Mouse (Mus musculus): ENCODE results near the gene Tesmin. TPM values are rescaled to one million over a fixed set of nuclear protein-coding genes. Genes with fewer than 3 reads are reported as not detected.

Gene Tesmin
- polyA plus RNA-seq, 1 experiment from 2014 or later, result 0.39 TPM

- 63% methylated on average over 7 of the region's 7 CpGs for WGBS
- no peaks in the 10 kb centered on the region for H3K4me1 ChIP-seq (replicated peaks)
Measured at GRCm38 (mm10) chr19:3401943-3402342, 13.3 kb downstream of the Tesmin start.

GRCm38 (mm10) chr19:3402390-3402789 lies 13.7 kb downstream of the Tesmin start:
- Histone ChIP-seq H3K27ac (no peak overlapping the region), H3K36me3 (no peaks in the 10 kb centered on the region), H3K4me3 (no peak overlapping the region), H3K4me1 (replicated peaks) (no peaks in the 10 kb centered on the region), H3K9me3 (0 out of 2 replicates have a peak, but pooled peaks cover 4% of the 10 kb centered on the region), H3K27me3 (ENCODE audit: insufficient read depth, poor library complexity, severe bottlenecking) (peaks cover 11% of the 10 kb centered on the region; the same call in 1 of the 2 replicates)
- no peak for DNase-seq (ENCODE audit: low spot score)
- 80% methylated on average over 6 of the region's 6 CpGs for WGBS

More at GRCm38 (mm10) chr19:3401943-3402342, 13.3 kb downstream of the Tesmin start:
- Histone ChIP-seq H3K9me3 (0 out of 2 replicates have a peak, but pooled peaks cover 4% of the 10 kb centered on the region), H3K4me3 (no peak overlapping the region), H3K27ac (no peak overlapping the region), H3K27me3 (ENCODE audit: insufficient read depth, poor library complexity, severe bottlenecking) (peaks cover 15% of the 10 kb centered on the region; the same call in 1 of the 2 replicates), H3K36me3 (no peaks in the 10 kb centered on the region)
- no peak for DNase-seq (ENCODE audit: low spot score)

GRCm38 (mm10) chr19:3404030-3404429 lies 15.4 kb downstream of the Tesmin start:
- 0 out of 2 replicates have a peak, but pooled peaks cover 4% of the 10 kb centered on the region for H3K9me3 ChIP-seq
- no peaks in the 10 kb centered on the region for H3K36me3 ChIP-seq
- H3K4me3 ChIP-seq, result no peak overlapping the region
- no peak for DNase-seq (ENCODE audit: low spot score)
- no peak overlapping the region for H3K27ac ChIP-seq
- no peaks in the 10 kb centered on the region; the same call in 1 of the 2 replicates for H3K4me1 ChIP-seq (replicated peaks)
- WGBS, result 85% methylated on average over 7 of the region's 7 CpGs
- peaks cover 11% of the 10 kb centered on the region; the same call in 1 of the 2 replicates for H3K27me3 ChIP-seq (ENCODE audit: insufficient read depth, poor library complexity, severe bottlenecking)

GRCm38 (mm10) chr19:3405531-3406281 lies 17.0 kb downstream of the Tesmin start:
- no peak for DNase-seq (ENCODE audit: low spot score)
- peaks cover 8% of the 10 kb centered on the region; the same call in 1 of the 2 replicates for H3K27me3 ChIP-seq (ENCODE audit: insufficient read depth, poor library complexity, severe bottlenecking)
- H3K27ac ChIP-seq, result no peak overlapping the region
- 0 out of 2 replicates have a peak, but pooled peaks cover 4% of the 10 kb centered on the region for H3K9me3 ChIP-seq
- no peaks in the 10 kb centered on the region; the same call in 1 of the 2 replicates for H3K4me1 ChIP-seq (replicated peaks)
- 66% methylated on average over 1 of the region's 1 CpGs for WGBS
- H3K36me3 ChIP-seq, result no peaks in the 10 kb centered on the region
- H3K4me3 ChIP-seq, result no peak overlapping the region

GRCm38 (mm10) chr19:3414268-3414733 lies 25.6 kb downstream of the Tesmin start, which contains the start of gene Gal:
TSS of gene Gal (minus strand) at chr19:3414544.
- Histone ChIP-seq H3K27ac (peak within 1 kb of the TSS; percentile 18; the same call in 1 of the 2 replicates), H3K4me3 (peak within 1 kb of the TSS; percentile 48), H3K4me1 (replicated peaks) (peaks cover 27% of the 10 kb centered on the region), H3K9me3 (0 out of 2 replicates have a peak, but pooled peaks cover 5% of the 10 kb centered on the region), H3K27me3 (ENCODE audit: insufficient read depth, poor library complexity, severe bottlenecking) (peaks cover 44% of the 10 kb centered on the region), H3K36me3 (no peaks in the 10 kb centered on the region)
- WGBS, result 5% methylated on average over 37 of the region's 37 CpGs
- no peak for DNase-seq (ENCODE audit: low spot score)

- peaks cover 17% of the 10 kb centered on the region for H3K4me1 ChIP-seq (replicated peaks)
- no peak overlapping the region for H3K27ac ChIP-seq
- peaks cover 21% of the 10 kb centered on the region for H3K27me3 ChIP-seq (ENCODE audit: insufficient read depth, poor library complexity, severe bottlenecking)
- H3K9me3 ChIP-seq, result 0 out of 2 replicates have a peak, but pooled peaks cover 5% of the 10 kb centered on the region
- H3K4me3 ChIP-seq, result no peak overlapping the region
- no peaks in the 10 kb centered on the region for H3K36me3 ChIP-seq
- 68% methylated on average over 5 of the region's 5 CpGs for whole genome bisulfite sequencing
- DNase-seq (ENCODE audit: low spot score), result no peak
Measured at GRCm38 (mm10) chr19:3419251-3419650, 30.6 kb downstream of the Tesmin start.

- 0 out of 2 replicates have a peak, but pooled peaks cover 5% of the 10 kb centered on the region for H3K9me3 ChIP-seq
- H3K27me3 ChIP-seq (ENCODE audit: insufficient read depth, poor library complexity, severe bottlenecking), result no peaks in the 10 kb centered on the region
- DNase-seq (ENCODE audit: low spot score), result peak; percentile 52
- H3K4me3 ChIP-seq, result no peak overlapping the region
- H3K4me1 ChIP-seq (replicated peaks), result 0 out of 2 replicates have a peak, but pooled peaks cover 11% of the 10 kb centered on the region
- 45% methylated on average over 6 of the region's 6 CpGs for WGBS
- no peak overlapping the region for H3K27ac ChIP-seq
- H3K36me3 ChIP-seq, result no peaks in the 10 kb centered on the region
Measured at GRCm38 (mm10) chr19:3422488-3422887, 33.8 kb downstream of the Tesmin start.

- Histone ChIP-seq H3K9me3 (0 out of 2 replicates have a peak, but pooled peaks cover 5% of the 10 kb centered on the region), H3K27me3 (ENCODE audit: insufficient read depth, poor library complexity, severe bottlenecking) (no peaks in the 10 kb centered on the region), H3K36me3 (no peaks in the 10 kb centered on the region), H3K4me3 (no peak overlapping the region), H3K27ac (0 out of 2 replicates have a peak overlapping the region, but pooled peaks have one; percentile 12), H3K4me1 (replicated peaks) (0 out of 2 replicates have a peak, but pooled peaks cover 11% of the 10 kb centered on the region)
- no peak for DNase-seq (ENCODE audit: low spot score)
- 59% methylated on average over 4 of the region's 4 CpGs for WGBS
Measured at GRCm38 (mm10) chr19:3422981-3423380, 34.3 kb downstream of the Tesmin start.

GRCm38 (mm10) chr19:3424214-3424613 lies 35.6 kb downstream of the Tesmin start:
- Histone ChIP-seq H3K9me3 (no peaks in the 10 kb centered on the region), H3K4me3 (no peak overlapping the region), H3K4me1 (replicated peaks) (peaks cover 12% of the 10 kb centered on the region; the same call in 1 of the 2 replicates), H3K27ac (no peak overlapping the region), H3K36me3 (no peaks in the 10 kb centered on the region), H3K27me3 (ENCODE audit: insufficient read depth, poor library complexity, severe bottlenecking) (no peaks in the 10 kb centered on the region)
- WGBS, result 87% methylated on average over 2 of the region's 2 CpGs
- no peak for DNase-seq (ENCODE audit: low spot score)

- Histone ChIP-seq H3K9me3 (no peaks in the 10 kb centered on the region), H3K27ac (no peak overlapping the region), H3K27me3 (ENCODE audit: insufficient read depth, poor library complexity, severe bottlenecking) (no peaks in the 10 kb centered on the region), H3K36me3 (no peaks in the 10 kb centered on the region), H3K4me3 (no peak overlapping the region), H3K4me1 (replicated peaks) (peaks cover 10% of the 10 kb centered on the region; the same call in 1 of the 2 replicates)
- 86% methylated on average over 15 of the region's 15 CpGs for WGBS
- DNase-seq (ENCODE audit: low spot score), result no peak
Measured at GRCm38 (mm10) chr19:3428057-3428830, 39.6 kb downstream of the Tesmin start.

GRCm38 (mm10) chr19:3429156-3429816 lies 40.6 kb downstream of the Tesmin start:
- no peaks in the 10 kb centered on the region for H3K9me3 ChIP-seq
- peaks cover 18% of the 10 kb centered on the region for H3K4me1 ChIP-seq (replicated peaks)
- 48% methylated on average over 7 of the region's 7 CpGs for WGBS
- DNase-seq (ENCODE audit: low spot score), result peak; percentile 12
- H3K27ac ChIP-seq, result peak overlapping the region; percentile 64
- H3K27me3 ChIP-seq (ENCODE audit: insufficient read depth, poor library complexity, severe bottlenecking), result no peaks in the 10 kb centered on the region
- H3K4me3 ChIP-seq, result no peak overlapping the region
- no peaks in the 10 kb centered on the region for H3K36me3 ChIP-seq

GRCm38 (mm10) chr19:3431066-3431465 lies 42.4 kb downstream of the Tesmin start:
- H3K4me3 ChIP-seq, result no peak overlapping the region
- H3K36me3 ChIP-seq, result no peaks in the 10 kb centered on the region
- no peaks in the 10 kb centered on the region for H3K9me3 ChIP-seq
- peaks cover 27% of the 10 kb centered on the region for H3K4me1 ChIP-seq (replicated peaks)
- H3K27me3 ChIP-seq (ENCODE audit: insufficient read depth, poor library complexity, severe bottlenecking), result no peaks in the 10 kb centered on the region
- WGBS, result 74% methylated on average over 7 of the region's 7 CpGs
- no peak for DNase-seq (ENCODE audit: low spot score)
- no peak overlapping the region for H3K27ac ChIP-seq
